Mouse (Mus musculus): Measurements from ENCODE around the gene Kctd19. TPM values are rescaled to one million over a fixed set of nuclear protein-coding genes. Genes with fewer than 3 reads are reported as not detected.

The Kctd19 gene
- polyA plus RNA-seq, 2 experiments, result not detected

DNA sequence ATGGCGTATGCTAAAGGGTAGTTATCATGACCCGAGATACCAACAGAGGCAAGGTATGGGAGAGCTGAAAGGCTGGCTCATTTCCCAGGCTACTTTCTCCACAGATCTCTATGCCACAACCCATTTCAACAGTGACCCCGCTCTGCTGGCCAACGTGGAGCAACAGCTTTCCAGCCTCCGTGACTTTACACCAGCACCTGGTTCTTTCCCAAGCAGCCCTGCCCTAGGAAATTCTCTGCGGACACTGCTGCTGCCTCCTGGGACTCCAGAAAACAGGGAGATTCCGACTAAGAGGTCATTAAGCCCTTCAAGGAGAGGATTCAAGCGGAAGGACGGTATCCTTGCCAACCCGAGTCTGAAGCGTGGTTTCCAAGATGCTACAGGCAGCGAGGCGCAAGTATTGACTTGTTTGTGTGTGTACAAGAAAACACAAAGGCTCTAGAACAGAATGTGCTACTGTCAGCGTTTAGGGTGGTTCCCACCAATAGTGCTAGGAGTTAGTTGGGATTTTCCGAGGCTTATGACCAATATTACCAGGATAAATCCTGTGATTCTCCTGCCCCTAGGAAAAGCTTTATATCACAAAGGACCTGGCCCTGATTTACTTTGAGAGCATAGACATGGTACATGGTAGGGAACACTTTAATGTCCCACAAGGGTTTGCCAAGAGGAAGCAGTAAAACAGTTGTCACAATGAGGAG is 38.8 kb upstream of the Kctd19 start:
- H3K27ac ChIP-seq, result no peak overlapping the region
- TF ChIP-seq EP300 (IDR thresholded peaks at IDR 0.05; ENCODE audit: low read depth), result no peak
- no peak for TF ChIP-seq CTCF (IDR thresholded peaks at IDR 0.05; ENCODE audit: low read depth)
- H3K36me3 ChIP-seq (replicated peaks; ENCODE audit: control insufficient read depth, insufficient read depth, low read depth), result no peaks in the 10 kb centered on the region
- H3K4me2 ChIP-seq (ENCODE audit: low read depth), result no peak overlapping the region
- H3K9ac ChIP-seq (replicated peaks), result no peak overlapping the region
- DNase-seq (ENCODE audit: low read depth in 3 of 3, low spot score in 3 of 3) (no peak), ATAC-seq (ENCODE audit: insufficient read depth) (no peak)
- H3K4me3 ChIP-seq (ENCODE audit: insufficient read depth in 1 of 2, low read depth in 2 of 2, low read length in 2 of 2), result no peak overlapping the region
- no peaks in the 10 kb centered on the region for H3K27me3 ChIP-seq (ENCODE audit: control insufficient read depth, insufficient read depth, low read length)
- H3K9me3 ChIP-seq (ENCODE audit: control insufficient read depth, low read length), result no peaks in the 10 kb centered on the region
- WGBS (ENCODE audit: insufficient replicate concordance), result 61% methylated on average over 15 of the region's 15 CpGs
- H3K4me1 ChIP-seq (replicated peaks; ENCODE audit: control insufficient read depth in 2 of 2, insufficient read depth in 2 of 2, low read length in 1 of 2), result peaks cover 24 to 31% of the 10 kb centered on the region in 2 experiments

DNA sequence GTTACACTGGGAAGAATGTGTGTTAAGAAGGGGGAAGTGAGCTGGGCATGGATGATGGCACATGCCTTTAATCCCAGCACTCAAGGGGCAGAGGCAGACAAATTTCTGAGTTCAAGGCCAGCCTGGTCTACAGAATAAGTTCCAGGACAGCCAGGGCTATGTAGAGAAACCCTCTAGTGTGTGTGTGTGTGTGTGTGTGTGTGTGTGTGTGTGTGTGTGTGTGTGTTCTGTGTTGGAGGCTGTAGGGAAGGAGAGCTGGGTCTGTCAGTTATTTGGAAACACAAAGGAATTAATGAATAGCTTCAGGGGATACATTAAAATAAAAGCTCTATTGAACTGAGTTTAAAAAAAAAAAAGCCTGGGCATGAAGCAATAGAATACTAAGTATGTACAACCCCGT is 37.7 kb upstream of the Kctd19 start:
- Histone ChIP-seq H3K27me3 (ENCODE audit: control insufficient read depth, insufficient read depth, low read length) (no peaks in the 10 kb centered on the region), H3K36me3 (replicated peaks; ENCODE audit: control insufficient read depth, insufficient read depth, low read depth) (no peaks in the 10 kb centered on the region), H3K9ac (replicated peaks) (no peak overlapping the region), H3K4me2 (ENCODE audit: low read depth) (no peak overlapping the region), H3K9me3 (ENCODE audit: control insufficient read depth, low read length) (no peaks in the 10 kb centered on the region), H3K4me1 (replicated peaks; ENCODE audit: control insufficient read depth in 2 of 2, insufficient read depth in 2 of 2, low read length in 1 of 2) (peaks cover 27 to 36% of the 10 kb centered on the region in 2 experiments), H3K27ac (no peak overlapping the region), H3K4me3 (ENCODE audit: insufficient read depth in 1 of 2, low read depth in 2 of 2, low read length in 2 of 2) (no peak overlapping the region)
- no peak for ATAC-seq (ENCODE audit: insufficient read depth)
- no peak for DNase-seq (ENCODE audit: low read depth in 3 of 3, low spot score in 3 of 3)
- WGBS (ENCODE audit: insufficient replicate concordance), result 59% methylated on average over 1 of the region's 1 CpGs
- TF ChIP-seq EP300 (IDR thresholded peaks at IDR 0.05; ENCODE audit: low read depth), result no peak
- no peak for TF ChIP-seq CTCF (IDR thresholded peaks at IDR 0.05; ENCODE audit: low read depth)

DNA sequence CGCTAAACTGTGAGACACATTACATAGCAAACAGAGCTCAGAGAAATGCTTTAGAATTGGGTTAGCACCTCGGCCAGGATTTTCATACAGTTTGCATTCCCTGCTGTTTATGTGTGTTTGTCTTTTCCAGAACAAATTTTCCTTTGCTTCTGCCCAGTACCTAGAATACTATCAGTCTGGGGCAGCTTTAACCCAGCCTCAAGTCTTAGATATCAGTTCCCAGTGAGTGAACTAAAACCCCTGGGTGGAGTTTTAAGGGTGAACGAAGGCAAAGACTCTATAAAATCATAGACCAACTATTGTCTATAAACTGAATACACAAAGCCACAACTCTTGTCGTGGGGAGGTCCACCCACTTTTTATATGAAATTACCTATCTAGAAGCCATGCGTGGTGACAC is 35.3 kb upstream of the Kctd19 start:
- Histone ChIP-seq H3K4me3 (ENCODE audit: insufficient read depth in 1 of 2, low read depth in 2 of 2, low read length in 2 of 2) (peak overlapping the region; percentile 37 to 41), H3K27me3 (ENCODE audit: control insufficient read depth, insufficient read depth, low read length) (no peaks in the 10 kb centered on the region), H3K4me1 (replicated peaks; ENCODE audit: control insufficient read depth in 2 of 2, insufficient read depth in 2 of 2, low read length in 1 of 2) (peaks cover 35 to 45% of the 10 kb centered on the region in 2 experiments), H3K9me3 (ENCODE audit: control insufficient read depth, low read length) (no peaks in the 10 kb centered on the region), H3K27ac (peak overlapping the region; percentile 97), H3K4me2 (ENCODE audit: low read depth) (peak overlapping the region; percentile 86), H3K9ac (replicated peaks) (peak overlapping the region; percentile 70), H3K36me3 (replicated peaks; ENCODE audit: control insufficient read depth, insufficient read depth, low read depth) (no peaks in the 10 kb centered on the region)
- peak; percentile 72; the same call in 1 of the 2 replicates for TF ChIP-seq EP300 (IDR thresholded peaks at IDR 0.05; ENCODE audit: low read depth)
- no peak for TF ChIP-seq CTCF (IDR thresholded peaks at IDR 0.05; ENCODE audit: low read depth)
- DNase-seq (ENCODE audit: low read depth in 3 of 3, low spot score in 3 of 3), result peak; percentile 64 to 72 (median 65)
- WGBS (ENCODE audit: insufficient replicate concordance), result 25% methylated on average over 5 of the region's 5 CpGs
- peak; percentile 96 for ATAC-seq (ENCODE audit: insufficient read depth)

DNA sequence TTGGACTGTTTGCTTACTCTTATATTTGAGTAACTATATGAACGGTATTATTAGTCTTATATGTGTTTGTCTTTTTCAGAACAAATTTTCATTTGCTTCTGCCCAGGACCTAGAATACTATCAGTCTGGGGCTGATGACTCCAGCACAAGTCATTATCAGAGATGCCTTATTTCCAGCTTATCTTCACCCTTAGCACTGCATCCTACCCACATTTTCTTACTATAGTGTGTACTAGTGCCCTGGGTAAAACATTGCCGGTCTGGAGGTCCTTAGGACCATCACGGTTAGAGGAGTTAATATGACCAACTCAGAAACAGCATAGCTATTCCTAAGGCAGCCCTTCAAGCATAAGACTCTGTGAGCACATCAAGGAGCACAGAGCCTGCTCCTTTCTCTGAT is 34.9 kb upstream of the Kctd19 start:
- H3K4me3 ChIP-seq (ENCODE audit: insufficient read depth in 1 of 2, low read depth in 2 of 2, low read length in 2 of 2), result peak overlapping the region; percentile 37 to 41
- peak; percentile 58 to 66 (median 60) for DNase-seq (ENCODE audit: low read depth in 3 of 3, low spot score in 3 of 3)
- no peaks in the 10 kb centered on the region for H3K36me3 ChIP-seq (replicated peaks; ENCODE audit: control insufficient read depth, insufficient read depth, low read depth)
- no peaks in the 10 kb centered on the region for H3K27me3 ChIP-seq (ENCODE audit: control insufficient read depth, insufficient read depth, low read length)
- no peaks in the 10 kb centered on the region for H3K9me3 ChIP-seq (ENCODE audit: control insufficient read depth, low read length)
- ATAC-seq (ENCODE audit: insufficient read depth), result peak; percentile 98
- whole genome bisulfite sequencing (ENCODE audit: insufficient replicate concordance), result 12% methylated on average over 3 of the region's 3 CpGs
- peaks cover 35 to 45% of the 10 kb centered on the region in 2 experiments for H3K4me1 ChIP-seq (replicated peaks; ENCODE audit: control insufficient read depth in 2 of 2, insufficient read depth in 2 of 2, low read length in 1 of 2)
- H3K4me2 ChIP-seq (ENCODE audit: low read depth), result peak overlapping the region; percentile 86
- H3K9ac ChIP-seq (replicated peaks), result peak overlapping the region; percentile 70
- H3K27ac ChIP-seq, result peak overlapping the region; percentile 97
- no peak for TF ChIP-seq CTCF (IDR thresholded peaks at IDR 0.05; ENCODE audit: low read depth)
- peak; percentile 80 for TF ChIP-seq EP300 (IDR thresholded peaks at IDR 0.05; ENCODE audit: low read depth)

DNA sequence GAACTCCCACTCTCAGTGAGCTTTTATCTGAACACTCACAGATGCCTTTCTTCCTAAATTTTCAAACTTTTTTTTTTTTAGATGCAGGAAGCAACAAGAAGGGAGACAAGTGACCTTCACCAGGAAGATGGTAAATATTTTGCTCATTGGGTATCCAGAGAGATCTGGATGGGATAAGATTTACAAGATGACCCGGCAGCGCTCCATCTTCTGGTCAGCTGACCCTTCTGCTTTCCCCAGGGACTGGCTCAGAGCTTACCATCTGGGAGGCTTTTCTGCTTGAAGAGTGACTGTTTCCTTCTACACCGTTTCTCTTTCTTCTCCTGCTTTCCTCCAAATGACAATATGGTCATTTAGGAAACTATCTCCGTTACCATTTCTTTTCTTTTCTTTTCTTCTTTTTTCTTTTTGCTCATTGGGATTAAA is 32.8 kb upstream of the Kctd19 start:
- TF ChIP-seq EP300 (IDR thresholded peaks at IDR 0.05; ENCODE audit: low read depth) (no peak), CTCF (IDR thresholded peaks at IDR 0.05; ENCODE audit: low read depth) (no peak)
- Histone ChIP-seq H3K4me1 (replicated peaks; ENCODE audit: control insufficient read depth in 2 of 2, insufficient read depth in 2 of 2, low read length in 1 of 2) (peaks cover 35 to 47% of the 10 kb centered on the region in 2 experiments), H3K9ac (replicated peaks) (no peak overlapping the region), H3K36me3 (replicated peaks; ENCODE audit: control insufficient read depth, insufficient read depth, low read depth) (no peaks in the 10 kb centered on the region), H3K27ac (no peak overlapping the region), H3K4me2 (ENCODE audit: low read depth) (no peak overlapping the region), H3K4me3 (ENCODE audit: insufficient read depth in 1 of 2, low read depth in 2 of 2, low read length in 2 of 2) (no peak overlapping the region), H3K9me3 (ENCODE audit: control insufficient read depth, low read length) (no peaks in the 10 kb centered on the region), H3K27me3 (ENCODE audit: control insufficient read depth, insufficient read depth, low read length) (no peaks in the 10 kb centered on the region)
- ATAC-seq (ENCODE audit: insufficient read depth) (no peak), DNase-seq (ENCODE audit: low read depth in 3 of 3, low spot score in 3 of 3) (no peak)
- 44% methylated on average over 4 of the region's 4 CpGs for WGBS (ENCODE audit: insufficient replicate concordance)

Measured in liver, embryonic 14.5 days (tissue).